Mouse (Mus musculus) natural killer cell, adult 2 months (primary cell): ENCODE results near the gene Med17.

Source experiments
- DNase-seq, 2 experiments: peaks; one replicate each; pipeline ENCODE4 v3.0.0; 2022; ENCODE audit warnings: low spot score in 2 of 2

Gene Med17

GRCm38 (mm10) chr9:15288402-15288801 lies 8.7 kb upstream of the Med17 start:
- no peak for DNase-seq

- no peak for DNase-seq
Observed at GRCm38 (mm10) chr9:15287846-15288245, 8.1 kb upstream of the Med17 start.

DNA sequence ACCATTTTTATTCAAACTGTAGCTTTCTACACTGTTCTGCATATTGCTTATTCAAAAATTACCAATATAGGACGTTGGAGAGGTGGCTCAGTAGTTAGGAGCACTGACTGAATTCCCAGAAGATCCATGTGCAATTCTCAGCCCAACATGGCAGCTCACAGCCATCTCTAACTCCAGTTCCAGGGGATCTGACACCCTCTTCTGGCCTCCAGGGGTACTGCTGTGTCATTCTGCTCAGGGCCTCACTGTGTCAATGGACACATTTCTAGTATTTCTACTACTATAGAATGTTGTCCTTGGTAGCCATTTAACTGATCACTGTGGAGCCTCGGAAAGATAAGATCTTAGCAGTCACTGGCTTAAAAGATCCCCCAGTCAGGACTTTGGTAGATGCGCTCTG lies 5.7 kb upstream of the Med17 start:
- DNase-seq = peak in 1 of 2 experiments; percentile 17

DNA sequence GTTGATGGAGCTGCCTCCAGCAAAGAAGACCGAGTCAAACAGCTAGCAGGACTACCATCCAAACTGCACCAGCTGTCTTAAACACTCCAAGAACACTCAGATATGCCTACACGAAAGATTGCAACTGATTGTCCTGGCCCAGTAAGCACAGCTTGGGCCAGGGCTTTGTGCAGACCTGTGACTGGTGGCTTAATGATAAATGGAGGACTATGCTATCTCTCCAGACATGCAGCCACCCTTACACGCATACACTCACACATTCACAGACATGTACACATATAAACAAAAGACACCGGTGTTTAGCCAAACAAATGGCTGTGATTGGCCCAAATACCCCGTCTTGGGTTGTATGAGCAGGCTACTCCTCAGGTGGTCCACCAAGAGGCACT lies 754 bp upstream of the Med17 start:
- DNase-seq = no peak

- no peak for DNase-seq
Observed at GRCm38 (mm10) chr9:15279139-15279648, 537 bp downstream of the Med17 start.

- no peak for DNase-seq
Observed at GRCm38 (mm10) chr9:15278343-15278742, 1.4 kb downstream of the Med17 start.

DNA sequence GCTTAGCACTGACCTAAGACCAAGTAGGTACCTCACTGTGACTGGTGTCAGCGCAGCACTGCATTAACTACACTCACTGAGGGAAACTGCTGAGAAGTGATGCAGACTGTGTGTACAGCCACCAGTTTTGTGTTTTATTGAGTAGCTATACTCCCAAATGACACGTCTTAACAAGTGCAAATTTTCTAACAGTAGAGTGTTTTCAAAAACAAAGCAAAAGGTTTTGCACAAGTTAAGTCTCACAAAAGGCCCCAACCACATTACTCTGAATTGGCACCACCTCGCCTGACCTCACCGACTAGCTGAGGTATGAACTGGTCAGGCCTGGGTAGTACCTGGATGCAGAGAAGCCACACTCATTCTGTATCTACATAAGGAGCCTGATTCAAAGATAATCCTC lies 2.9 kb downstream of the Med17 start:
- no peak for DNase-seq

DNA sequence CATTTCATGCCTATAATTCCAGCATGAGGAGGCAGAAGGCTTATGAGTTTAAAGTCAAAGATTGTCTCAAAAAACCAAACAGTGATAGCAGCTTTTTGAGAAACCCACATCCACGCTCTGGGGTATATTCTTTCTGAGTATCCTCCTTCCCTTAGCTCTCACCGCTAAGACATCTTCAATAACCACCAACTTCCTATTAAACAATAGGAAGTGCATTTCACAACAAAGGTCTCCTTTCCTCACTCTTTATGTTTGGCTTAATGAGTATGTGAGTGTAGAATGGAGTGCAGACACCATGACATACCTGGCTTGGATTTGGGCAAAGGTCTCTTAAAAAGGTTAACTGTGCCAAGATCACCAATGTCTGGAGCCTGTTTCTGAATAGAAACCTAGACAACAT lies 5.8 kb downstream of the Med17 start:
- no peak for DNase-seq

- DNase-seq = no peak
Observed at GRCm38 (mm10) chr9:15263487-15263886, 16.2 kb downstream of the Med17 start.

DNA sequence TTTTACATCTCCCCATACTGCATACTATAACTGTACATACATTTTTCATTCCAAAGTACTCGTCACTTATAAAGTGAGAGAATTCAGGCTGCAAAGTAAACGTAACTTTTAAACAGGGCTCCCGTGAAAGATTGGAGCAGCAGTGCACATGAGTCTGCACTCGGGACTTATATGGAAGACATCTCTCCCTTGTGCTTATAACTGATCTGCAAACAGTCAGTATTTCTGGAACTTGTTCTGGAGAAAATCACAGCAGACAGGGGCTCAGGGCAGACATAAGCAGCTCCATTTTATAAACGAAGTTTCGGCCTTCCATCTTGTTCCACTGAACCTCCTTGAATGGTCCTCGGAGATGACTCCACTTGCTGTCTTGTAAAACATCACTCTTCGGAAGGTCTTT lies 17.8 kb downstream of the Med17 start:
- no peak for DNase-seq

DNA sequence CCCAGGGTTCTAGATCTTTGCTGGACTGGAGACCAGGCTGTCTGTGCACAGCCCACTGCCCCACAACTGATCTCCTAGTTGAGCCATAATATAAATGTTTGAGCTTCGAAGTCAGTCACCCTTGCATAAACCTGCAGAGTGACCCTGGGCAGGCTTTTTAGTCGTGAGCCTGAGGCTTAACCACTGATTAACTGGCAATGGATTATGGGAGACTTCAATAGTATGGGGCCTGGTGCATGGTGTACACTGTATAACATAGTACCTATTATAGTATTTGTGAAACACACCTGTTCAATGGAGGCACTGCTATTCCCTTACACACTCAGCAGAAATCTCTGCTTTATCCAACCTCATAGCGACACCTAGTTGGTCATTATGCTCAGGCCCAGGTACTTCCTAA lies 23.5 kb downstream of the Med17 start:
- no peak for DNase-seq

GRCm38 (mm10) chr9:15254501-15254900 lies 25.2 kb downstream of the Med17 start:
- no peak for DNase-seq

DNA sequence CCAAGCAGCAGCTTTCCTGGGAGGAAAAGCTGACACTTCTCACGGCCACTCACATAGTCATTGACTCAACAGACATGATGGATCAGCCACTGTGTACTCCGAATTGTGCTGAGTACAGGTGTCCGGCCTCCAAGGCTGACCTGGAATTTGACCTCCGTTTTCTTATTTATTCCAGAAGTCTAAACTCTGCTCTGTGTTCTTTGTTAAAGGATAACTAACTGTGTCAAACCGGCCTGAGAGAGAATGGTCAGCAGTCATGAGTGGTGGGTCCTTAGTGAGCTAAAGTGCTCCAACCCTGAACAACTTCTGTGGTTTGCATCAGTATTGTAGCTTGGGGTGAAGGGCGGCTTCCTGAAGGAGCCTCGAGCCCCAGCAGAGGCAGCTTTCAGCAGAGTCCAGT lies 27.5 kb downstream of the Med17 start:
- no peak for DNase-seq

DNA sequence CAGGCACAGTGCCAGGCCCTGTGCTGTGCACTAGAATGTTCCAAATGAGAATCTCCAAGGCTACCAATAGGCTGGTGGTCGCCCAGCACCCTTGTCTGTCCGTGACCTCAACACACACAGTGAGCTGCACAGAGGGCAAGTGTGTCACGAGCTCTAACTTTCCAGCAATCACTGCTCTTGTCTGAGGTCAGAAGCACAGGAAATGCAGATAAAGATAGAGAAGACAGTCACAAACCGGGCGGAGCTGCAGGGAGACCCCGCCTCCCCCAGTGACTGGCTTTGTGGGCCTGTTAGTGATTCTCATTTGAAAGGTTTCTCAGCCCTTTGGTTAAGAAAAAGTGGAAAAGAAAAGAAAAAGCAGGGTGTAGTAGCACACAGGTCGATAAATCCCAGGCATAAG lies 29.4 kb downstream of the Med17 start:
- DNase-seq = no peak

- no peak for DNase-seq
Observed at GRCm38 (mm10) chr9:15245319-15246075, 34.2 kb downstream of the Med17 start.

DNA sequence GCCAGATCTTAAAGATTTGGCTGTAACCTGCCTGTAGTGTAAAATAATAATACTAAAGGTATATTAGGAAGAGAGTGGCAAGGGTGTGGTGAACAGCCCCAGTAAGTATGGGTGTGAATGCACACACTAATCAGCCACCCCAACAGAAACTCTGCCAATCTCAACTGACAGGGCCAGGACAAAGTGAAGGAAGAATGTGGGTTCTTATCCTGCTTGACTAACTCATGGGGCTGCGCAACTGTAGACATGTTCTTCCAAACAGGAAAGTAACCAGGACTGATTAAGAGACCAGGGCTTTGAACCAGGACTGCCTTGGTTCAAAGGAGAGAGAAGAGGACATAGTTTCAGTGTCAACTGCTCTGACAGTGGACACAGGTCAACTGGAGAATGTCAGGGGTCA lies 37.6 kb downstream of the Med17 start:
- no peak for DNase-seq

GRCm38 (mm10) chr9:15241596-15241939 lies 38.2 kb downstream of the Med17 start:
- DNase-seq = peak in 1 of 2 experiments; percentile 8

GRCm38 (mm10) chr9:15240863-15241595 lies 38.7 kb downstream of the Med17 start:
- no peak for DNase-seq

- no peak for DNase-seq
Observed at GRCm38 (mm10) chr9:15240006-15240405, 39.7 kb downstream of the Med17 start.

DNA sequence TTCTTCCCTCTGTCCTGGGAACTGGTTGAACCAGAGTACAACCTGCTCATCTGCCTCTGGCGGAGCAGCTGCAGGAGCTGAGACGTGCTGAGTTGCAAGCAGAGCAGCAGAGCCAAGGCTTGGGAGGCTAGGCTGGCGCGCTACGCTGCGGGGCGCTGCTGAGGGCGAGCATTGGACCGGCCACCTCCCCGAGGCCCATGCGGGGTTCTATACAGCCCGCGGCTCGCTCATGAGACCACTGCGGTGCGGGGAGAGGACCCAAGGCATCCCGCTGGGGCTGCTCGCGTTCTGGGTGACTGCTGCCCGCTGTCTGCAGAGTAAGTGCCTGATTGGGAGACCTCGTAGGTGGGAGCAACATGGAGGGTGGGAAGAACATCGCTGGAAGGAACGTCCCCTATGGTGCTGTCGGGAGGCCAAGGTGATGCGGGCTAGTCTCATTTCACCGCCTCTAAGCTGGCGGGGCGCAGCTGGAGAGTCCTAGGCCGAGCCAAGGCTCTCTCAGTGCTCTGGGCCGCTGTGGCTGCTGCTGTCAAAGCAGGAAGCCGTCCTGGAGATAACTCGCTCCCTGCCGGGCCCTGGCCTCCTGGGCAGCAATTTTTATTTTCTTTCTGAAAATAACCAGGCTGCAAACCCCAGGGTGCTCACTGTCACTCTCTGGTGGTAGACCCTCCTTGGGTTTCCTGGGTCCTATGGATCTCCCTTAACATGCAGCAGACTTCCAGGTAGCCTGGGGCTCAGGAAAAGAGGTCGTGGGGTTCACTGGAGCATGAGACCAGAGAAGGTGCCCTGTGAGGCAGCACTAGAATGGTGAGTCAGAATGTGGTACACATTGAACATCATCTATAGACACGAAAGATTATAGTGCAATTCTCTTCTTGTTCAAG lies 40.4 kb downstream of the Med17 start, which contains the start of gene Vstm5:
Vstm5 (plus strand) TSS at position 4 of the 884 bp plus-strand sequence.
- DNase-seq = no peak

GRCm38 (mm10) chr9:15238297-15238990 lies 41.3 kb downstream of the Med17 start:
- DNase-seq = no peak
